Mouse (Mus musculus) heart, postnatal 0 days (tissue): ENCODE measurements around the gene Ccn2.

Experiments used
- CTCF ChIP-seq: IDR thresholded peaks from 2 replicates; pipeline ENCODE4 v1.5.1; 2016; ENCODE audit warnings: antibody characterized with exemption, control low read depth, low read depth
- EP300 ChIP-seq: IDR thresholded peaks from 2 replicates; pipeline ENCODE4 v1.6.1; 2016; ENCODE audit warnings: antibody characterized with exemption, low read depth

DNA sequence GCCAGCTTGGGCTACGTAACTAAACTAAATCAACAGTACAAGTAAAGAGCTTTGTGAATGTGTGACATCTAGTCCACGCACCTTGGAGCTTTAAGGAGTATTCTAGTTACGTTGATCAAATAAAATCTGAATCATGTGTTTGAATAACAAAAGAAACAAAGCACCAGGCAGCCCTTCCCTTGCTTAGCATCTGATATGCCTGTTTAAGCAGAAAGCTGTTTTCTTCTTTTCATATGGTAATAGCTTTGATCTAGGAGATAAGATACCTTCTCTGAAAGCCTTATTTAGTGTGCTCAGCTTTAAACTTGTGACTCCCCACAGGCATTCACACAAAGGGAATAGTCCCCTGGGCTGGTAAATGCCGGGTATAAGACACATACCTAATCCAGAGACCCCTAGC is 4.7 kb upstream of the Ccn2 start:
- no peak for TF ChIP-seq CTCF
- TF ChIP-seq EP300 = no peak
